Mouse (Mus musculus) liver, embryonic 11.5 days (tissue): ENCODE data around the gene 4931422A03Rik. TPM values are rescaled to one million over a fixed set of nuclear protein-coding genes. Genes with fewer than 3 reads are reported as not detected.
A peak's percentile ranks its signal among the peaks of the same experiment; 100 is the strongest.
"Not testable (repeated sequence)": the region's sequence is repeated elsewhere in the genome, so short reads cannot be mapped to it uniquely, and the experiment has no call there.

Experiments
- ATAC-seq: fragments of 200-750 bp; cut with Nextera tagmentation; replicated peaks from 2 replicates; pipeline ENCODE4 v1.8.0; 2017; ENCODE audit warnings: moderate number of reproducible peaks, mild to moderate bottlenecking, moderate TSS enrichment, moderate library complexity; ENCODE audit not compliant: low FRiP score
- DNase-seq: peaks from one replicate; pipeline ENCODE4 v3.0.0-alpha.2; 2017; ENCODE audit warnings: low spot score
- H3K27ac ChIP-seq: fragments of 300-500 bp; sonication (generic); 2 replicates; pipeline ENCODE4 v1.5.1; 2014; ENCODE audit warnings: mild to moderate bottlenecking, low read depth, low read length, control low read depth
- H3K27me3 ChIP-seq: fragments of 300-500 bp; sonication (generic); replicated peaks from 2 replicates; pipeline ENCODE4 v1.6.1; 2014; ENCODE audit warnings: low read length, mixed read lengths; ENCODE audit not compliant: control insufficient read depth, insufficient read depth
- H3K36me3 ChIP-seq: fragments of 300-500 bp; sonication (generic); 2 replicates; pipeline ENCODE4 v1.6.1; 2014; ENCODE audit warnings: mild to moderate bottlenecking, low read length, moderate library complexity, mixed read lengths; ENCODE audit not compliant: control insufficient read depth, insufficient read depth
- H3K4me1 ChIP-seq: fragments of 300-500 bp; sonication (generic); replicated peaks from 2 replicates; pipeline ENCODE4 v1.6.1; 2014; ENCODE audit warnings: low read length, mixed read lengths; ENCODE audit not compliant: control insufficient read depth, insufficient read depth
- H3K4me2 ChIP-seq: fragments of 300-500 bp; sonication (generic); 2 replicates; pipeline ENCODE4 v1.6.1; 2014; ENCODE audit warnings: mild to moderate bottlenecking, control low read depth, moderate library complexity
- H3K4me3 ChIP-seq: fragments of 300-500 bp; sonication (generic); 2 replicates; pipeline ENCODE4 v1.5.1; 2014; ENCODE audit warnings: low read depth, low read length, control low read depth
- H3K9ac ChIP-seq: fragments of 300-500 bp; sonication (generic); 2 replicates; pipeline ENCODE4 v1.6.1; 2014; ENCODE audit warnings: low read depth, low read length, control low read depth
- H3K9me3 ChIP-seq: fragments of 300-500 bp; sonication (generic); 2 replicates; pipeline ENCODE4 v1.6.1; 2016; ENCODE audit warnings: low read length, inconsistent platforms, mixed read lengths; ENCODE audit not compliant: control insufficient read depth
- WGBS: fragments of 180-500 bp; shearing (Covaris S2); extraction: QIAGEN DNeasy Blood & Tissue Kit; methylation state at CpG from one replicate; pipeline ENCODE4 v1.1.7; 2014; 5-methylcytosine and 5-hydroxymethylcytosine counted together
- polyA plus RNA-seq: library from polyadenylated mRNA; unstranded; fragments of >200 nt; fragmentation: Nextera tagmentation; extraction: Ambion mirVana; gene quantifications from 2 replicates; pipeline ENCODE4 v1.2.1, GENCODE M21; 2014

Gene 4931422A03Rik
- polyA plus RNA-seq, result 3.2 and 3.5 TPM in 2 replicates

DNA sequence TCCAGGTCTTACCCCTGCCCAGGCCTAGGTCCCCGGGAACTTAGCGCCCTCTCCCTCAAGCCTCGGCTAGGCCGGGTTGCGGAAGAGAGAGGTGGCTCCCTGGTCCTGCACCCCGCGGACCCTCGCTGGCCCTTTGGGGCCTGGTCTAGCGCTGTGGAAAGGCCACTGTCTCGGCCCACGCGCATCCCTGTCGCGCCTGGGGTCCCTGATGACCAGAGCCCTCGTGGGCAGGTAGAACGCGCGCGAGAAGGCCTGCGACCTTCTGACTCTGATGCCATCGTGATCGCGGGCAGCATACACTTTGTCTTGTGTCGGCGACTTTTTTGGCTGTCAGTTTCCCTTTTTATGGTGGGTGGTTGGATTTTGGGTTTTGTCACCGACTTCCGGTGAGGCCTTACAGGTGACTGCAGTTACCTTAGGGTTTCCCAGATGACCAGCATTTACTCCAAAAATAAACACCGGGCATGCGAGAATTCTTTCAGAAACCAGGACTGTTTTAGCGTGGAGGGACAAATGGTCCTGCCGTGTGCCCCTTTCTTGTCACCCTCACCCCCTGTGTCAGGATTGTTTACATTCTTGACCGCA lies at the start of gene 4931422A03Rik:
Gene 4931422A03Rik, minus strand, starts transcription at position 223 of the 585 bp plus-strand sequence.
- Histone ChIP-seq H3K4me3 (peak within 1 kb of the TSS; percentile 92), H3K9me3 (no peaks in the 10 kb centered on the region), H3K4me2 (peak within 1 kb of the TSS; percentile 88), H3K9ac (peak within 1 kb of the TSS; percentile 100), H3K27ac (peak within 1 kb of the TSS; percentile 86), H3K4me1 (peaks cover 19% of the 10 kb centered on the region), H3K36me3 (no peaks in the 10 kb centered on the region), H3K27me3 (no peaks in the 10 kb centered on the region)
- WGBS, result under 1% methylated on average over 32 of the region's 32 CpGs
- ATAC-seq (peak; percentile 43), DNase-seq (no peak)

DNA sequence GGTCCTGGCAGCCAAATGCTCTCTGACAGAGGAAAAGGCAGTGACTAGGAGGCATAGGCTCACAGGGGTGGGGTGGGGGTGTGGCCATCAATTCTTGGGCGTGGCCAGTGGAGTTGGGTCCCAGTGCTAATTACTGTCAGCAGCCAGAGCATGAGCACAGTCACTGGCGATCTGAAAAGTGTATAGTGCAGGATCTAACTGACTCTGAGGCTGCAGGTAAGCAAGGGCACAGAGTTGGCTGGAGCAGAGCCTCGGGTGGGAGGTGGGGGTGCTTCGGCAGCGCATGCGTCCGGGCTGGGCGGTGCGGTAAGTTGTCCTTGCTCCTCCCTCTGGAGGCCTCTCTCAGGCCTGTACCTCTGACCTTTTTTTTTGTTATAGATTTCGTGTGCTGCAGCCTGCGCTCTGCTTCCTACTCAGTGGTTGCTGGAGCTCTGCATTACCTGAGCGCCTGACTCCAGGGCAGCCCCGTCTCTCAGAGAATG lies 41.6 kb upstream of the 4931422A03Rik start, which contains the start of gene Cd59b:
Gene Cd59b, plus strand, starts transcription at position 146 of the 482 bp plus-strand sequence.
- peak within 1 kb of the TSS; percentile 90 for H3K27ac ChIP-seq
- H3K4me2 ChIP-seq, result peak within 1 kb of the TSS; percentile 73
- peak; percentile 80 for DNase-seq
- H3K27me3 ChIP-seq, result no peaks in the 10 kb centered on the region
- peak within 1 kb of the TSS; percentile 49 for H3K4me3 ChIP-seq
- peak; percentile 95 for ATAC-seq
- H3K9ac ChIP-seq, result peak within 1 kb of the TSS; percentile 57
- 13% methylated on average over 13 of the region's 13 CpGs for WGBS
- no peaks in the 10 kb centered on the region for H3K4me1 ChIP-seq
- no peaks in the 10 kb centered on the region for H3K36me3 ChIP-seq
- H3K9me3 ChIP-seq, result no peaks in the 10 kb centered on the region

DNA sequence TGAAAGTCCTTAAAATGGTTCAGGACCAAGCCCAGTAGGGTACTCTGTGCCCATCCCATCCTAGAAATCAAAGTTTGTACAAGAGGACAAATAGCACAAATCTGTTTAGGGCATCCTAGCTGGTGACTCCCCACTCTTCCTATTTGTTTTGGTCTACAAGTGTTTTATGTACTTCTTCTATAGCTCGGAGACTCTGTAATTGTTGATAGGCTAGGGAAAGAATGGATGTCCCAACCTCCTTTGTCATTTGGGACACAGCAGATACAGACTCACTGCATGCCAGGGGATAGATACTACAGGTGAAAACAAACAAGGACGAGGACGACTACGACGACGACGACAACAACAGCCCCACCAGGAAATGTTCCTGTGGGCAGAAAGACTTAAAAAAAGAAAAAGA lies 40.3 kb upstream of the 4931422A03Rik start, which contains the start of gene Gm10799:
Gene Gm10799, minus strand, starts transcription at position 101 of the 400 bp plus-strand sequence.
- 62% methylated on average over 7 of the region's 7 CpGs for WGBS

DNA sequence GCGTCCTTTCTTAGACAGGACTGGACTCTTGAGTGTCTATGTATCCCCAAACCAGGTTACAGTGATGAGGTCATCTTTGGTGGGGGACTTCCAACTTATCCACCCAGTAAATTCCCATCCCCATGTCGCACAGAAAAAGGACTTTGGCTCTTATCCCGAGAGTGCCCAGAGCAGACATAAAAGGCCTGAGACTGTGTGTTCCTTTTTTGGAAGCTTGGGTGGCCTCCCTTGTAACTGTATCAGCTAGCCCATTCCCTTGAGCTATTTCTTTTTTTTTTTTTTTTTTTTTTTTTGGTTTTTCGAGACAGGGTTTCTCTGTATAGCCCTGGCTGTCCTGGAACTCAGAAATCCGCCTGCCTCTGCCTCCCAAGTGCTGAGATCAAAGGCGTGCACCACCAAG lies 37.4 kb upstream of the 4931422A03Rik start, which contains the start of gene Gm10912:
Gene Gm10912, plus strand, starts transcription at position 301 of the 400 bp plus-strand sequence.
- not testable (repeated sequence) for H3K27me3 ChIP-seq, H3K4me3 ChIP-seq, ATAC-seq, H3K4me1 ChIP-seq, H3K9ac ChIP-seq, DNase-seq, H3K36me3 ChIP-seq, H3K4me2 ChIP-seq, H3K27ac ChIP-seq, H3K9me3 ChIP-seq
- WGBS, result 88% methylated on average over 6 of the region's 6 CpGs

More for the DNA sequence above, 40.3 kb upstream of the 4931422A03Rik start, which contains the start of gene Gm10799:
- not testable (repeated sequence) for H3K36me3 ChIP-seq, H3K9me3 ChIP-seq, ATAC-seq, H3K9ac ChIP-seq, H3K4me2 ChIP-seq, H3K27ac ChIP-seq, H3K4me3 ChIP-seq, H3K27me3 ChIP-seq, H3K4me1 ChIP-seq, DNase-seq

DNA sequence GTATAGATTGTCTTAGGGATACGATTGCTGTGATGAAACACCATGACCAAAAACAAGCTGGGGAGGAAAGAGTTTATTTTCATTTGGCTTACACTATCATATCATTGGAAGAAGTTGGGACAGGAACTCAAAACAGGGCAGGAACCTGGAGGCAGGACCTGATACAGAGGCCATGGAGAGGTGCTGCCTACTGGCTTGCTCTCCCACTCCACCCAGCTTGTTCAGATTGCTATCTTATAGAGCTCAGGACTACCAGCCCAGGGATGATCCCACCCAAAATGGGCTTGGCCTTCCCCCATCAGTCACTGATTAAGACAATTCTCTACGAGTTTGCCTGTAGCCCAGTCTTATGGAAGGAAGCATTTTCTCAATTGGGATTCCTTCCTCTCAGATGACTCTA lies 36.0 kb upstream of the 4931422A03Rik start:
- no peak overlapping the region for H3K4me3 ChIP-seq
- DNase-seq (no peak), ATAC-seq (peak; percentile 60; the same call in 1 of the 2 replicates)

DNA sequence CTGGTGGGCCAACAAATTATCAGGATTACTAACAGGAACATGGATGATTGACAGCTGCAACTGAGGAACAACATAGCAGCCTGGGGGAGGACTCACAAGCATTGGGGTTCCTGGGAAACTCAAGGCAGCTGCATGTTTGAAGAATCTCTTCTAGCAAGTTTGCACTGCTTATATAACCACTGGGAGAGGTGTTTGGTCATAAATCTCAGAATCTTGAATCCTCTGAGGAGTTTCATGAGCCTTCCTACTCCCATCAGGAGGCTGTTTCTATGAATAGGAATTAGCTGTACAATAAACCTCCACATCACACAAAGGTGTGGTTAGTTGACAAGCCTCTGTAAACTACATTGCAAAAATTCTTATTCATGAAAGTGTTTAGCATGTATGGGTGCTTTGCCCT lies 34.5 kb upstream of the 4931422A03Rik start:
- H3K9ac ChIP-seq, result no peak overlapping the region
- no peaks in the 10 kb centered on the region for H3K9me3 ChIP-seq
- ATAC-seq, result no peak

More for the DNA sequence above, 36.0 kb upstream of the 4931422A03Rik start:
- peaks cover 5% of the 10 kb centered on the region; the same call in 1 of the 2 replicates for H3K4me1 ChIP-seq
- no peaks in the 10 kb centered on the region for H3K9me3 ChIP-seq
- no peak overlapping the region for H3K27ac ChIP-seq
- 66% methylated on average over 2 of the region's 2 CpGs for WGBS
- no peaks in the 10 kb centered on the region for H3K27me3 ChIP-seq
- H3K4me2 ChIP-seq, result no peak overlapping the region
- H3K36me3 ChIP-seq, result peaks cover 14% of the 10 kb centered on the region
- H3K9ac ChIP-seq, result no peak overlapping the region

DNA sequence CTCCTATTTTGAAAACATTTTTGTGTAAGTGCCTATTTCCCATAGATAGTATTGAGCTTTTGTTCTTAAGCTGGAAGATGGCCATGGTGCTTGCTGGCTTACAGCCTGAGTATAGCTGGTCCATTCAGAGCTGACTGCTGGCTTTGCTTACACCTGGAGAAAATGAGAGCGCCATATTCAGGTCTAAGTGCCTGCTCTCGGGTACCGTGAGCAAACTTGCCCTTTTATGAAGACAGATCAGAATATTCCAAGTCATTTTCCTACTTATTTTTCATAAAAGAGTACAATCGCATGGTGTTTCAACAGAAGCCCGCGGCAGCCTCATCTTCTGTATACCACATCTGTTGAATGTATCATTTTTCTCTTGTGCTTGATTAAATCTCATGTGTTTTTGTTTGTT lies 32.8 kb upstream of the 4931422A03Rik start:
- no peak overlapping the region for H3K27ac ChIP-seq
- no peaks in the 10 kb centered on the region for H3K27me3 ChIP-seq
- no peaks in the 10 kb centered on the region for H3K9me3 ChIP-seq
- H3K9ac ChIP-seq, result no peak overlapping the region
- peaks cover 16% of the 10 kb centered on the region for H3K36me3 ChIP-seq
- 96% methylated on average over 6 of the region's 6 CpGs for WGBS
- peaks cover 5% of the 10 kb centered on the region for H3K4me1 ChIP-seq
- no peak for ATAC-seq
- no peak overlapping the region for H3K4me2 ChIP-seq
- H3K4me3 ChIP-seq, result no peak overlapping the region
- no peak for DNase-seq

More for the DNA sequence above, 34.5 kb upstream of the 4931422A03Rik start:
- H3K4me3 ChIP-seq, result no peak overlapping the region
- no peak overlapping the region for H3K27ac ChIP-seq
- H3K4me2 ChIP-seq, result no peak overlapping the region
- no peak for DNase-seq
- no peaks in the 10 kb centered on the region for H3K27me3 ChIP-seq
- H3K36me3 ChIP-seq, result peaks cover 16% of the 10 kb centered on the region
- peaks cover 5% of the 10 kb centered on the region for H3K4me1 ChIP-seq

DNA sequence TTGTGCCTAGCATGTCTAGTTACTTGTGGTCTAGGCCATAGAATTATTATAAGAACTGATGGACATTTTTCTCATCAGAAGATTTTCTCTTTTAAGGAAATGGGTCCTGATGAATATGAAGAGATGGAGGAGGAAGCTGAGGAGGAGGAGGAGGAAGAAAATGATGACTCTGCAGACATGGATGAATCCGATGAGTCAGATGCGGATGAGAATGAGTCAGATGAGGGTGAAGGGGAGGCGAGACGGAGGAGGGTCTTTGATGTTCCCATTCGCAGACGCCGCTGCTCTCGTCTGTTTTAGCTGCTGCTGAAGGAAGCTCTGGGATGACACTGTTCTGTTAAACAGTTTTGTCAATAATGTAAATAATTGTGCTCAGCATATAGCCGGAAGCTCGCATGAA lies 31.6 kb upstream of the 4931422A03Rik start:
- WGBS, result 88% methylated on average over 10 of the region's 10 CpGs
- no peak for ATAC-seq
- DNase-seq, result no peak
- Histone ChIP-seq H3K27ac (no peak overlapping the region; the same call in 1 of the 2 replicates), H3K4me3 (no peak overlapping the region), H3K4me2 (no peak overlapping the region), H3K27me3 (no peaks in the 10 kb centered on the region), H3K36me3 (peaks cover 22% of the 10 kb centered on the region), H3K9ac (no peak overlapping the region), H3K4me1 (peaks cover 5% of the 10 kb centered on the region), H3K9me3 (no peaks in the 10 kb centered on the region)

DNA sequence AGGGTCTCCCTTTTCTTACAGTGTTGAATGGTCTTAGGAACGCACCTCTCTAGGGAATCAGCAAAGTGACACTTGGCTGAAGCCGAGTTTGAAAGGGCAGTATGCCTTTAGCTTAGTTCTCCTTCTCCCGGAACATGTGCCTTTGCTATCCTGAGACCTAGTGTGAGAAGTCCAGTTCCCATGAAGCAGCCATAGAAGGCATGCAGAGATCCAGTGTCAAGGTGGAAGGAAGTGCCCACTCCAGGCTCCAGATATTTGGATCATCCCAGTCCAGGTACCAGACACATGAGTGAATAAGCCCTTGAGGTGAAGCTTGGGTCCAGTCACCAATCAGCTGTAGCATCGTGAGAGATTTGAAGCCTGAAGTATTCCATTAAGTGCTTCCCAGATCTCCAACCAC lies 30.8 kb upstream of the 4931422A03Rik start:
- WGBS, result 93% methylated on average over 4 of the region's 4 CpGs

More for the DNA sequence above, 30.8 kb upstream of the 4931422A03Rik start:
- no peak overlapping the region for H3K4me2 ChIP-seq
- H3K4me3 ChIP-seq, result no peak overlapping the region
- H3K27ac ChIP-seq, result no peak overlapping the region
- no peak overlapping the region for H3K9ac ChIP-seq
- peaks cover 26% of the 10 kb centered on the region for H3K36me3 ChIP-seq
- DNase-seq, result no peak
- ATAC-seq, result no peak
- peaks cover 2% of the 10 kb centered on the region for H3K4me1 ChIP-seq
- H3K27me3 ChIP-seq, result no peaks in the 10 kb centered on the region
- no peaks in the 10 kb centered on the region for H3K9me3 ChIP-seq
